Mouse (Mus musculus) embryonic facial prominence, embryonic 14.5 days (tissue): ENCODE measurements around the gene Man2b2. TPM values are rescaled to one million over a fixed set of nuclear protein-coding genes. Genes with fewer than 3 reads are reported as not detected.

Experiments
- ATAC-seq: fragments of 200-750 bp; cut with Nextera tagmentation; 2 replicates; pipeline ENCODE4 v1.8.0; 2017; ENCODE audit warnings: low read depth, moderate number of reproducible peaks, moderate TSS enrichment
- DNase-seq: peaks from one replicate; pipeline ENCODE4 v3.0.0-alpha.2; 2015; ENCODE audit warnings: low spot score
- H3K27ac ChIP-seq: fragments of 300-500 bp; sonication (generic); replicated peaks from 2 replicates; pipeline ENCODE4 v1.5.1; 2014; ENCODE audit warnings: low read depth, mild to moderate bottlenecking, low read length, moderate library complexity
- H3K27me3 ChIP-seq: fragments of 300-500 bp; sonication (generic); replicated peaks from 2 replicates; pipeline ENCODE4 v1.6.1; 2014; ENCODE audit warnings: low read length; ENCODE audit not compliant: control insufficient read depth, insufficient read depth
- H3K36me3 ChIP-seq: fragments of 300-500 bp; sonication (generic); 2 replicates; pipeline ENCODE4 v1.6.1; 2014; ENCODE audit warnings: low read length, mixed read lengths; ENCODE audit not compliant: control insufficient read depth, insufficient read depth
- H3K4me1 ChIP-seq: fragments of 300-500 bp; sonication (generic); 2 replicates; pipeline ENCODE4 v1.6.1; 2014; ENCODE audit warnings: antibody characterized with exemption, low read length; ENCODE audit not compliant: control insufficient read depth, insufficient read depth
- H3K4me2 ChIP-seq: fragments of 300-500 bp; sonication (generic); 2 replicates; pipeline ENCODE4 v1.6.1; 2014; ENCODE audit warnings: low read depth, mild to moderate bottlenecking, low read length, moderate library complexity, mixed read lengths
- H3K4me3 ChIP-seq: fragments of 300-500 bp; sonication (generic); 2 replicates; pipeline ENCODE4 v1.5.1; 2014; ENCODE audit warnings: low read depth, mild to moderate bottlenecking, low read length
- H3K9ac ChIP-seq: fragments of 300-500 bp; sonication (generic); 2 replicates; pipeline ENCODE4 v1.6.1; 2014; ENCODE audit warnings: low read depth, mild to moderate bottlenecking, low read length, moderate library complexity, mixed read lengths
- H3K9me3 ChIP-seq: fragments of 300-500 bp; sonication (generic); 2 replicates; pipeline ENCODE4 v1.6.1; 2016; ENCODE audit warnings: low read length; ENCODE audit not compliant: control insufficient read depth
- WGBS: fragments of 180-500 bp; shearing (Covaris S2); extraction: QIAGEN DNeasy Blood & Tissue Kit; methylation state at CpG from one replicate; pipeline ENCODE4 v1.1.7; 2014; 5-methylcytosine and 5-hydroxymethylcytosine counted together
- polyA plus RNA-seq: library from polyadenylated mRNA; unstranded; fragments of >200 nt; fragmentation: Nextera tagmentation; extraction: Ambion mirVana; gene quantifications from 2 replicates; pipeline ENCODE4 v1.2.1, GENCODE M21; 2014

The Man2b2 gene
- polyA plus RNA-seq, 1 experiment from 2014 or later, result 22.2 TPM

GRCm38 (mm10) chr5:36820142-36820541 lies 10.3 kb downstream of the Man2b2 start:
- H3K9me3 ChIP-seq, result no peaks in the 10 kb centered on the region
- no peaks in the 10 kb centered on the region for H3K27me3 ChIP-seq
- H3K4me1 ChIP-seq, result no peaks in the 10 kb centered on the region
- H3K4me2 ChIP-seq, result no peak overlapping the region
- no peak overlapping the region for H3K4me3 ChIP-seq
- DNase-seq (peak; percentile 19), ATAC-seq (no peak)
- H3K27ac ChIP-seq, result no peak overlapping the region
- 56% methylated on average over 6 of the region's 6 CpGs for WGBS
- H3K36me3 ChIP-seq, result no peaks in the 10 kb centered on the region
- no peak overlapping the region for H3K9ac ChIP-seq

GRCm38 (mm10) chr5:36819742-36820141 lies 10.7 kb downstream of the Man2b2 start:
- no peaks in the 10 kb centered on the region for H3K4me1 ChIP-seq
- DNase-seq (no peak), ATAC-seq (no peak)
- H3K9me3 ChIP-seq, result no peaks in the 10 kb centered on the region
- no peaks in the 10 kb centered on the region for H3K27me3 ChIP-seq
- H3K9ac ChIP-seq, result no peak overlapping the region
- no peaks in the 10 kb centered on the region for H3K36me3 ChIP-seq
- no peak overlapping the region for H3K4me2 ChIP-seq
- H3K27ac ChIP-seq, result no peak overlapping the region
- no peak overlapping the region for H3K4me3 ChIP-seq
- WGBS, result 73% methylated on average over 5 of the region's 5 CpGs

DNA sequence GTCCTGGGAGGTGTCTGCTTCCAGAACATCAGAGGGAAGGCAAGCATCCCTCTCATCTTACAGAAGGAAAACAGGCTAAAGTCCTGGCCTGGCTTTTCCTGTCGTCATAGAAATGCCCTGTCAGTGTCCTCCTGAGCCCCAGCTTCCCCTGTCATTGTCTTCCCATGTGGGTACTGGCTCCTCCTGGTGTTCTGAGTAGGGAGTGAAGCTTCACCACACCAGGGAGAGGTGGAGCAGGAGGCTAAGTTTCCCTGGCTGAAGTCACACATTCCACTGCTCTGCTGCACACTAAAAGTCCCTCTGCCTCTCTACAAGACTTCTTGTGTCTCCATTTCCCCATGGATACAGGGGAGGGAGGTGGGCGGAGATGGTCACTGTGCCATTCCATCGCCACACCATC lies 12.7 kb downstream of the Man2b2 start:
- H3K4me2 ChIP-seq, result no peak overlapping the region

DNA sequence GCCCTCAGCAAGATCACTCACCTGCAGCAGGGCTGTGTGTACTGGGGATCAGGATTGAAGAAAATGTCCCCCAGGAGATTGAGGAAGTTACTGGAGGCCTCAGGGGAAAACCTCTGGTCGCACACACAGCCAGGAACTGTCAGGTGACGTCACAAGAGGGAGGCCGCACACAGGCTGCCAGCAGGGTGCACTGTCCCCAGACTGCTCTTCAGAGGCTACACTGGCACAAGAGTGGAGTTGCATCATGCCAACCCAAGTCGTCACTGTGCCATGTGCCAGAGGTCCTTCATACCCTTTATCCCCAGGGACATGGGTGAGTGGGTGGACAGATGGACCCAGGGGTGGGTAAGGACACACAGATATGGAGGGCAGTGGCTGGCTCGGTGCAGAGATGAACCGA lies 15.9 kb downstream of the Man2b2 start:
- Histone ChIP-seq H3K4me2 (no peak overlapping the region), H3K36me3 (no peaks in the 10 kb centered on the region), H3K9me3 (no peaks in the 10 kb centered on the region), H3K4me3 (no peak overlapping the region), H3K4me1 (no peaks in the 10 kb centered on the region), H3K27ac (no peak overlapping the region), H3K9ac (no peak overlapping the region), H3K27me3 (no peaks in the 10 kb centered on the region)
- WGBS, result 70% methylated on average over 6 of the region's 6 CpGs
- ATAC-seq, result no peak
- DNase-seq, result peak; percentile 10

More for the DNA sequence above, 12.7 kb downstream of the Man2b2 start:
- ATAC-seq (no peak), DNase-seq (no peak)
- Histone ChIP-seq H3K4me3 (no peak overlapping the region), H3K27me3 (no peaks in the 10 kb centered on the region), H3K27ac (no peak overlapping the region), H3K9me3 (no peaks in the 10 kb centered on the region), H3K9ac (no peak overlapping the region), H3K4me1 (no peaks in the 10 kb centered on the region), H3K36me3 (no peaks in the 10 kb centered on the region)
- WGBS, result 64% methylated on average over 3 of the region's 3 CpGs

DNA sequence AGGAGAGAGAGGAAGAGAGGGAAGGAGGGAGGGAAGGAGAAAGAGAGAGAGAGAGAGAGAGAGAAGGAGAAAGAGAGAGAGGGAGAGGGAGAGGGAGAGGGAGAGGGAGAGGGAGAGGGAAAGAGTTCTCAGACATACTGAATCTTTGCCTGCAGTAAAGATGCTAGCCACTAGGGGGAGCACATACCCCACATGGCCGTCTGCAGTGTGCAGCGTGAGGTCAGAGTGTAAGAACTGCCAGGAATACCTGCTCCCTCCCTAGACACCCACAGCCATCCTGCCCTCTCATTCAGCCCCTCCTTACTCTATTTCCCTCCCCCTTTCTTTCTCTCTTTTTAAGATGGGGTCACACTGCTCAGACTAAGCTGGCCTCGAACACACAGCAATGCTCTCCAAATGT lies 19.0 kb downstream of the Man2b2 start:
- Histone ChIP-seq H3K27me3 (no peaks in the 10 kb centered on the region), H3K9ac (no peak overlapping the region), H3K4me1 (no peaks in the 10 kb centered on the region), H3K27ac (no peak overlapping the region), H3K4me3 (no peak overlapping the region), H3K36me3 (no peaks in the 10 kb centered on the region), H3K9me3 (no peaks in the 10 kb centered on the region), H3K4me2 (no peak overlapping the region)
- WGBS, result 28% methylated on average over 3 of the region's 3 CpGs
- peak; percentile 62 for DNase-seq
- ATAC-seq, result peak; percentile 38; the same call in 1 of the 2 replicates

DNA sequence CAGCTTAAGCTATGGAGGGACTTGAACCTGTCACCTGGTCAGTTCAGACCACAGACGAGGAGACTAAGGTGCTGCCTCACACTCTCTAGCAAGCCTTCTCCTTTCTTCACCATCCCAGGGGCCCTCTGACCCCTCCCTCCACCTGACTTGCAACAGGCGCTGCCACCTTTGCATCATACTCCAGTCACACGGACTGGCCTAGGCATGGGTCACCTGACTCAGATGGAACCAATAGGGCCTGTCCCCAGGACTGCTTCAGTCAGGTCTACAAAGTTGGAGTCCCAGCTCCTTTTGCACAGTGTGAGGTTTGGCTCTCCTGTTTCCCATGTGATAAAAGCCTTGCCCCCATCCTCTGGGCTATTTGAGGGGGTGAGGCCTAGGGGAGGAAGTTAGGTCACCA lies 19.8 kb downstream of the Man2b2 start:
- H3K9me3 ChIP-seq, result no peaks in the 10 kb centered on the region
- no peaks in the 10 kb centered on the region for H3K36me3 ChIP-seq
- no peak overlapping the region for H3K4me3 ChIP-seq
- H3K27ac ChIP-seq, result no peak overlapping the region
- no peaks in the 10 kb centered on the region for H3K4me1 ChIP-seq
- H3K9ac ChIP-seq, result no peak overlapping the region
- DNase-seq (no peak), ATAC-seq (no peak)
- H3K27me3 ChIP-seq, result no peaks in the 10 kb centered on the region
- WGBS, result 80% methylated on average over 3 of the region's 3 CpGs
- H3K4me2 ChIP-seq, result no peak overlapping the region

DNA sequence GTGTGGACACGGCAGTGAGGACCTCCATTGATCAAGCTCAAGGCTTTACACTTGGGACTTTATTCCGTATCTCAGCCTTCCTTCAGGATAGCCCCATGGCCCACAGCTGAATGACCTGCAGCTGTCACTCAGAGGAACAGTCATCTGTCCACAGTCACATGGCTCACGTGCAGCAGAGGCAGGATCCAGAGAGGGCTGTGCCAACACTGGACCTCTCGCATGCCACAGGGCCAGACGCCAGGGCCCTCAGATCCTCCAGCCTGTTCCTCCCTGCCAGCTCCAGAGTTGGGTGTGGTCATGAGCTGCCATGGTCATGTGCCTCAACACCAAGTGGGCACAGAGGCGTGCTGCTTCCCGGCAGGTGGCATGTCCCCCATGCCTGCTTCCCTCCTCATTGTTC lies 21.3 kb downstream of the Man2b2 start:
- no peaks in the 10 kb centered on the region for H3K36me3 ChIP-seq
- ATAC-seq (no peak), DNase-seq (no peak)
- H3K4me1 ChIP-seq, result no peaks in the 10 kb centered on the region
- H3K27ac ChIP-seq, result no peak overlapping the region
- no peak overlapping the region for H3K4me3 ChIP-seq
- no peak overlapping the region for H3K4me2 ChIP-seq
- 86% methylated on average over 6 of the region's 7 CpGs for WGBS
- H3K9ac ChIP-seq, result no peak overlapping the region
- H3K27me3 ChIP-seq, result no peaks in the 10 kb centered on the region
- no peaks in the 10 kb centered on the region for H3K9me3 ChIP-seq

- Histone ChIP-seq H3K4me3 (no peak overlapping the region), H3K4me2 (no peak overlapping the region), H3K27me3 (no peaks in the 10 kb centered on the region), H3K4me1 (no peaks in the 10 kb centered on the region), H3K9ac (no peak overlapping the region), H3K27ac (no peak overlapping the region), H3K9me3 (no peaks in the 10 kb centered on the region), H3K36me3 (no peaks in the 10 kb centered on the region)
- ATAC-seq, result no peak
- WGBS, result 18% methylated on average over 5 of the region's 5 CpGs
- DNase-seq, result no peak
Measured at GRCm38 (mm10) chr5:36807106-36807505, 23.3 kb downstream of the Man2b2 start.

DNA sequence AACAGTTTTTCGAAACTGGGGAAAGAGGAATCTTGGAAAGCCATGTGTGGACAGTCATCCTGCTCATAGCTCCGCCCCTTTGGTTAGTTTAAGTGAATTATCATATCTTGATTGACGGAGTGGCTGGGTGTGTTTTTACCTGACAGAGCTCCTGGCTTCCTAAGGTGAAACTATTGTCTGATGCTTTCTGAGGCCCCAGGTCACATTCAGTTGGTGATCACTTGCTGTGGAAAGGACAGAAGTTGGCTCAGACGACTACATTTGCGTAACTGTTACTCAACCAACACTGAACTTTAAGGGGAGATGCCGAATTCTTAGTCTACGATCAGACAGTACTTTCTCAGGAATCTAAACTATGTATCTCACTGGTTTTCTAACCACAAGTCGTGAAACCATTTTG lies 33.2 kb downstream of the Man2b2 start:
- 47% methylated on average over 8 of the region's 8 CpGs for WGBS
- Histone ChIP-seq H3K27ac (peak overlapping the region; percentile 70), H3K36me3 (peaks cover 12% of the 10 kb centered on the region), H3K9ac (peak overlapping the region; percentile 87), H3K4me1 (peaks cover 7% of the 10 kb centered on the region), H3K9me3 (no peaks in the 10 kb centered on the region), H3K4me2 (peak overlapping the region; percentile 84), H3K4me3 (peak overlapping the region; percentile 69), H3K27me3 (no peaks in the 10 kb centered on the region)
- no peak for ATAC-seq
- DNase-seq, result peak; percentile 38
